Mouse (Mus musculus): ENCODE data around the gene Fam83d. TPM values are rescaled to one million over a fixed set of nuclear protein-coding genes. Genes with fewer than 3 reads are reported as not detected.
"Not testable (repeated sequence)": the region's sequence is repeated elsewhere in the genome, so short reads cannot be mapped to it uniquely, and the experiment has no call there.

The Fam83d gene
- 1 to 10 TPM; 1.6 to 2.6 TPM for total RNA-seq (2021)

GRCm38 (mm10) chr2:158767742-158768339, at the start of gene Fam83d:
TSS of gene Fam83d (plus strand) at chr2:158768093.
- peak; percentile 92 to 97 for DNase-seq (ENCODE audit: low spot score in 2 of 2)
- intact Hi-C loops (cut with DNase I): loop anchor here (5.0 kb wide), 1 partner anchor 94 kb away; no protein-coding TSS in a partner anchor

GRCm38 (mm10) chr2:158718816-158719549, 48.9 kb upstream of the Fam83d start:
- intact Hi-C loops (cut with DNase I): no loop called here
- no peak for DNase-seq (ENCODE audit: low spot score in 2 of 2)

- DNase-seq (ENCODE audit: low spot score in 2 of 2): no peak
- intact Hi-C loops (cut with DNase I): no loop called here
These were observed 47.0 kb upstream of the Fam83d start for GRCm38 (mm10) chr2:158720715-158721370.

- intact Hi-C loops (cut with DNase I): no loop called here
- no peak for DNase-seq (ENCODE audit: low spot score in 2 of 2)
These were observed 46.4 kb upstream of the Fam83d start for GRCm38 (mm10) chr2:158721481-158721880.

GRCm38 (mm10) chr2:158722135-158722534, 45.8 kb upstream of the Fam83d start:
- intact Hi-C loops (cut with DNase I): no loop called here
- DNase-seq (ENCODE audit: low spot score in 2 of 2): no peak

GRCm38 (mm10) chr2:158722991-158723551, 44.8 kb upstream of the Fam83d start:
- intact Hi-C loops (cut with DNase I): no loop called here
- peak in 1 of 2 experiments; percentile 86 for DNase-seq (ENCODE audit: low spot score in 2 of 2)

GRCm38 (mm10) chr2:158723806-158724205, 44.1 kb upstream of the Fam83d start:
- intact Hi-C loops (cut with DNase I): no loop called here
- DNase-seq (ENCODE audit: low spot score in 2 of 2): no peak

- DNase-seq (ENCODE audit: low spot score in 2 of 2): no peak
- intact Hi-C loops (cut with DNase I): no loop called here
These were observed 41.6 kb upstream of the Fam83d start for GRCm38 (mm10) chr2:158726252-158726651.

- intact Hi-C loops (cut with DNase I): no loop called here
- no peak for DNase-seq (ENCODE audit: low spot score in 2 of 2)
These were observed 39.7 kb upstream of the Fam83d start for GRCm38 (mm10) chr2:158728061-158728815.

GRCm38 (mm10) chr2:158730896-158731295, 37.0 kb upstream of the Fam83d start:
- intact Hi-C loops (cut with DNase I): no loop called here
- peak in 1 of 2 experiments; percentile 72 for DNase-seq (ENCODE audit: low spot score in 2 of 2)

GRCm38 (mm10) chr2:158732521-158732920, 35.4 kb upstream of the Fam83d start:
- intact Hi-C loops (cut with DNase I): no loop called here
- no peak for DNase-seq (ENCODE audit: low spot score in 2 of 2)

GRCm38 (mm10) chr2:158733136-158733535, 34.8 kb upstream of the Fam83d start:
- intact Hi-C loops (cut with DNase I): no loop called here
- peak in 1 of 2 experiments; percentile 67 for DNase-seq (ENCODE audit: low spot score in 2 of 2)

- intact Hi-C loops (cut with DNase I): no loop called here
- DNase-seq (ENCODE audit: low spot score in 2 of 2): no peak
These were observed 34.0 kb upstream of the Fam83d start for GRCm38 (mm10) chr2:158733914-158734313.

GRCm38 (mm10) chr2:158734500-158735152, 33.3 kb upstream of the Fam83d start:
- intact Hi-C loops (cut with DNase I): no loop called here
- peak in 1 of 2 experiments; percentile 73 for DNase-seq (ENCODE audit: low spot score in 2 of 2)

- DNase-seq (ENCODE audit: low spot score in 2 of 2): no peak
- intact Hi-C loops (cut with DNase I): no loop called here
These were observed 32.6 kb upstream of the Fam83d start for GRCm38 (mm10) chr2:158735340-158735739.

- intact Hi-C loops (cut with DNase I); DNase-seq (ENCODE audit: low spot score in 2 of 2): not testable (repeated sequence)
These were observed 31.6 kb upstream of the Fam83d start for GRCm38 (mm10) chr2:158736247-158736646.

- DNase-seq (ENCODE audit: low spot score in 2 of 2): no peak
- intact Hi-C loops (cut with DNase I): no loop called here
These were observed 29.3 kb upstream of the Fam83d start for GRCm38 (mm10) chr2:158738591-158738990.

GRCm38 (mm10) chr2:158739113-158739512, 28.8 kb upstream of the Fam83d start:
- no peak for DNase-seq (ENCODE audit: low spot score in 2 of 2)

GRCm38 (mm10) chr2:158741011-158741501, 26.8 kb upstream of the Fam83d start:
- no peak for DNase-seq (ENCODE audit: low spot score in 2 of 2)
- intact Hi-C loops (cut with DNase I): loop anchor here (10.0 kb wide), 1 partner anchor 196 kb away; no protein-coding TSS in a partner anchor

More at GRCm38 (mm10) chr2:158739113-158739512, 28.8 kb upstream of the Fam83d start:
- intact Hi-C loops (cut with DNase I): no loop called here
